Mouse (Mus musculus) heart, adult 8-10 months (tissue): ENCODE results near the gene Fyn. TPM values are rescaled to one million over a fixed set of nuclear protein-coding genes. Genes with fewer than 3 reads are reported as not detected.

Experiments used
- DNase-seq: peaks from one replicate; pipeline ENCODE4 v3.0.0; 2022; ENCODE audit warnings: low spot score
- total RNA-seq, 4 experiments: library from RNA; stranded (reverse); gene quantifications; 2 replicates each; pipeline ENCODE4 v1.2.4; 2022

Gene Fyn
- total RNA-seq, 4 experiments from 2014 or later: 22.4 to 27.6 (median 24.2) TPM

GRCm38 (mm10) chr10:39506353-39506752 is 137.7 kb downstream of the Fyn start:
- no peak for DNase-seq

GRCm38 (mm10) chr10:39506831-39507230 is 138.2 kb downstream of the Fyn start:
- peak; percentile 43 for DNase-seq

- no peak for DNase-seq
Measured at GRCm38 (mm10) chr10:39508801-39509200, 140.1 kb downstream of the Fyn start.

DNA sequence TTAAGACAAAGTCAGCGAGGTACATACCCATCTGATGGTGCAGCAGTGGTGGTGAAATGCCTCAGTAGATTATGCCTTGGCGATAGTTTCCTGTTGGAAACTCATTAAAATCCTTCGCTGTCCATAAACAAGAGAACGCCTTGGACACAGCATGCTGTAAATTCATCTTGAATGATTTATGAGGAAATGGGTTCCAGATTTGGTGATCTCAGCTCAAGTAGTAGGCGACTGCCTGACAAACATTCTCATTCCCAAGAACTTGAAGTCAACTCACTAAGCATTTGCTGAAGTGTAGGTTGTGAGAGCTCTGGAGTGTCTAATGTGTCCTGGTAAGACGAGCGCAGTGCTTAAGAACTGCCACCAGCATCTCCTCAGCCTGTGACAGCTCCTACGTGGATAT is 141.3 kb downstream of the Fyn start:
- peak; percentile 38 for DNase-seq

DNA sequence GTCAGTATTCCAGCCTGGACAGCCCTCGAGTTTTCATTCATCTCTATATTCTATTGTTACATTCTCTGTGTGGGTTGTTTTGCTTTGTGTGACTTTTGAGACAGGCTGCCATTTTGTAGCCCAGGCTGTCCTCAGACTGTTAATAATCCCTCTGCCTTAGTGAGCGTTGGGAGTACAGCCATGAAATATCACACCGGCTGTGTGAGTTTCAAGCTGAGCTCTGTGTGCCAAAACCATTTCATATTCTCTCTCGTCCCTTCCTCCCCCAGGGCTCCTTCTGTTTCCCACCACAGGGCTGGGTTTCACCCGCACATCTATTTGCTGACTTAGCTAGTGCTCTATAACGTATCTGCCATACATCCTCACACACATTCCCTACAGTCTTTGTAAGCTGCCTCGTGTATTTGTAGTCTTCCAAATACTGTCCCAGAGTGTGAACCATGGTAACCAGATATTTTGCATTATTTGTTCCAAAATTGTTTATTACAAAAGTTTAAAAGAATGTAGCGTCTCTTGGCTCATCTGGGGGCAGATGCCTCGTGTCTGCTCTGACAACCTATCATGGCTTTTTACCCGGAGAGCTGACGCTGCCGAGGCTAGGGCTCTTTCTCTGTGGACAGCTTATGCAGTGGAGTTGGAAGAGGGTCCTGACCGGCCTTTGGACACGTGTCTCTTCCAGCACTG is 144.1 kb downstream of the Fyn start:
- DNase-seq: no peak

- DNase-seq: no peak
Measured at GRCm38 (mm10) chr10:39514916-39515315, 146.3 kb downstream of the Fyn start.

- DNase-seq: no peak
Measured at GRCm38 (mm10) chr10:39516541-39517133, 148.0 kb downstream of the Fyn start.

DNA sequence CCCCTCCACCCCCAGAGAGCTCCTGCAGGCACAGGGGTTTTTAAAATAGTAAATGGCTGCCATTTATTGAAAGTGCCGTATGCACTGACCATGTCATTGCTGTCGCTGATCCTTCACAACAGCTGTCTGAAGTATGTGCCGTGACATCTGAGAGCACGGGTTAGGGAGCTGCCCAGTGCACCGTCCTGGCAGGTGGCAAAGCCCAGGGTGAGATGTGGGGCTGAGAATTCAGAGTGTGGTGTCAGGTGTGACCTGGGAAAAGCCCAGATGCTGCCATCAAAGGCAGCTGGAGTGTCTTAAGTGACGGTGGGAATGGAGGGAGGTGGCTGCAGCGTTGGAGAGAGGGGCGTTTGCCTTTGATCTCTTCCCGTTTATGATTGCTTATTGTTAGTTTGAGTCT is 148.7 kb downstream of the Fyn start:
- DNase-seq: no peak

DNA sequence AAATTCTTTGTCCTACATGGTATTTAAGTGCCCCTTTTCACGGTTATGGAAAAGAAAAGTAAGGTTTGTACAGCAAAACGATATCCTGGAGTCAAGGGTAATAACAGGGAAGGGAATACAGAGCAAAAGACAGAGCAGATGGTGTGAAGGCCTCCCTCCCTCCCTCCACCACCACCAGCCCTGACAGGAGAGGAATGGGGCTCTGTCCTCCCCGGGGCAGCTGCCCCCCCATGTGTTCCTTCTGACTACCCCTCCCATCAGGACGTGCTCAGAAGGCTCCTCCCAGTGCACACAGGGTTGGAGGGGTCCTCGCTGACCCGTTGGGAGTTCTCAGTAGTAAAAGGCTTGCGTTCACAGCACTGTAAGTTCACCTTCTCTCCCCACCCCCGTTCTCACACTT is 149.6 kb downstream of the Fyn start:
- no peak for DNase-seq

GRCm38 (mm10) chr10:39518859-39519258 is 150.2 kb downstream of the Fyn start:
- DNase-seq: no peak

GRCm38 (mm10) chr10:39520123-39520989 is 151.7 kb downstream of the Fyn start:
- DNase-seq: peak; percentile 69

GRCm38 (mm10) chr10:39521327-39521726 is 152.7 kb downstream of the Fyn start:
- no peak for DNase-seq

DNA sequence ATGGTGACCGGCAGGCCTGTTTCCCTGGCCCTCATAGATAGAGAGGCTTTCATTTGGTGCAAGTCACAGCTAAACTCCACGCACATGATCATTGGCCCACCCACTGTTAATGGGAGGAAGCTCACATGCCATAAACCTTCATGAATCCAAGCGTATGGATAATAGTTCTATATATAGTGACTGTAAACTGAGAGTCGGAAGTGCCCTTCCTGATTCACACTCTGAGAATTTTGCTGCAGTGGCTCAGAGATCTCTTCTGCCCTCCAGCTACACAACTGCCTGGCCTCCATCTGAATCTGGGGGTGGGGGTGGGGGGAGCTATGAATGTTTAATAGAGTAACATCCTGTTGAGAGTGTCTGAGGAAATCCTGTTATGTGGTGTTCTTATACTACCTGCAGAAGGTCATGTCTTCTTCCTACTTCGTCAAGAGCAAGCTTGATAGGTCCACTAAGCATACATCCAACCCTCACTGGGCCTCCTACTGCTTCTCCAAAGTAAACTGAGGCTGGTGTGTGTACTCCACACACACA is 153.3 kb downstream of the Fyn start:
- no peak for DNase-seq

DNA sequence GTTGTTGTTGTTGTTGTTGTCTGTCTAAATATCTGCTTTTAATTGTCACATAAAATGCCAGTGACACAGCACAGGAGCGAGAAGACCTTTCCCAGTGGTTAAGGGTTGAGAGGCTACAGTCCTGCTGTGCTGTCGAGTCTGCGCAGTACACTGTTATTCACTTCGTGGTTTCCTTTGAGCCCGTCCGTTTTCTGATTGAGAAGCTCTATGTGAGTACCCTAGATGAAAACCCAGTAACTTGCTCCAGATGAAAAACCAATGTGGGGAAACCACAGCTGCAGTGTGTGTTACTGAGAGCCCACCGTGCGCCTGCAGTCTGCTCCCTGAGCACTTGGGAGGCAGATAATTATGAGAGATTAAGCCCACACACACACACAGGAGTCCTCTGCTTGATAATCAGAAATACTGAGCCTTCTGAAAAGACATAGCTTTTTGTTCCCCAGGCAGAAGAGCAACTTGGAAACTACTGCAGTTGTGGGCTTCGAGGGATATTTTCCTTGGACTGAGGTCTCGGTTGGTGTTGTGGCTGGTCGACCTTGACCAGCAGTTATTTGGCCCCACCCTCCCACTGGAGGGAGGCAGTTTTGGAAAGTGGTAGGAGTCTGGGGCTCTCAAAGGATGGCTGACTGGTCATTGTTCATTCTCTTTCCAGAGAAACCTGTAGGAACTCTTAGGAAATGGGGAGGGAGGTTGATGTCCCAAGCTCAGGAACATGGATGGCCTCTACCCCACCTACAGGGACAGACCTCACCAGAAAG is 154.4 kb downstream of the Fyn start:
- no peak for DNase-seq

GRCm38 (mm10) chr10:39524355-39524754 is 155.7 kb downstream of the Fyn start:
- no peak for DNase-seq

DNA sequence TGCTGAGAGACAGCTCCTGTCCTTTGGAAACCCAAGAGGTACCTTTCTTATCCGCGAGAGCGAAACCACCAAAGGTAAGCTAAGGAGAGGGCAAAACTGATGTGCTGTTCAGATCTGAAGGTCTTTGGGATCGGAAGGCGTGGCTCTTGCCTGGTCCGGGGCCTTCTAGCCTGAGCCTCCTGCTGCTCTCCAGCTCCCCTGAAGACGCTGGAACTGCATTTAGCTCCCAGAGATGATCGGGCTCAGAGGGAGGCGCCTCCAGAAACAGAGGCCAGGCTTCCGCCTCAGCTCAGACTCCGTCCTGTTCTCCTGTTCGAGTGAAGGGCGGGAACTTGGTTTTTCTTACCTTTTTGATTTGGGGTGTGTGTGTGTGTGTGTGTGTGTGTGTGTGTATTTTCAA is 156.8 kb downstream of the Fyn start:
- DNase-seq: no peak

DNA sequence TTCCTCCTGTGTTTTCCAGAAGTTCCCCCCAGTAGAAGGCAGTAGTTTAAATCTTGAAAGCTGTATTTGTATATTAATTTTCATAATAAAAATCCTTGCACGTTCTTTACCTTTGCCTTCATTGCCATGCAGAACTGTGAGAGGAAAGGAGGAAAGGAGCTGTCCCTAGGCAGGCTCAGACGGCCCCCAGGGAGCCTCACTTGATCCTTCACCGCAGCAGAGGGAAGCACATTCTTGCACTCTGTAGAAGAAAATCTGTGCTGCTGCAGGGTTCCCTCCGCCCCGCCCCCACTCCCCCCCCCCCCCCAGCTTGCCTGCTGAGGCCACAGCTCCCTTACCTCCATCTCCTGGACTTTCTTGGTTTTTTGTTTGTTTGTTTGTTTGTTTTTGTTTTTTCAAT is 158.5 kb downstream of the Fyn start:
- no peak for DNase-seq

DNA sequence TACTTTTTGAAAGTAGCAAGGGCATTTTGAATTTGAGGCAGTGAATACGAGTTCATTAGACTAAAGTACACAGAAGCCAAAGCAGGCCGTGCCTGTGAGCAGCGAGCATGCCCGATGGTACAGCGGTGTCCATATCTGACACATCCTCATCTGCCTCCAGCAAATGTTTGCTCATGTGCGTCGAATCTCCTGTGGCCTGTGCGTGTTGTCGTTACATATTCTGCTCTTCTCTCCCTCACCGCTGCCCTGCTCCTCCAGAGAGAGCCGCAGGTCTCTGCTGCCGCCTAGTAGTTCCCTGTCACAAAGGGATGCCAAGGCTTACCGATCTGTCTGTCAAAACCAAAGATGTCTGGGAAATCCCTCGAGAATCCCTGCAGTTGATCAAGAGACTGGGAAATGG is 160.5 kb downstream of the Fyn start:
- no peak for DNase-seq

DNA sequence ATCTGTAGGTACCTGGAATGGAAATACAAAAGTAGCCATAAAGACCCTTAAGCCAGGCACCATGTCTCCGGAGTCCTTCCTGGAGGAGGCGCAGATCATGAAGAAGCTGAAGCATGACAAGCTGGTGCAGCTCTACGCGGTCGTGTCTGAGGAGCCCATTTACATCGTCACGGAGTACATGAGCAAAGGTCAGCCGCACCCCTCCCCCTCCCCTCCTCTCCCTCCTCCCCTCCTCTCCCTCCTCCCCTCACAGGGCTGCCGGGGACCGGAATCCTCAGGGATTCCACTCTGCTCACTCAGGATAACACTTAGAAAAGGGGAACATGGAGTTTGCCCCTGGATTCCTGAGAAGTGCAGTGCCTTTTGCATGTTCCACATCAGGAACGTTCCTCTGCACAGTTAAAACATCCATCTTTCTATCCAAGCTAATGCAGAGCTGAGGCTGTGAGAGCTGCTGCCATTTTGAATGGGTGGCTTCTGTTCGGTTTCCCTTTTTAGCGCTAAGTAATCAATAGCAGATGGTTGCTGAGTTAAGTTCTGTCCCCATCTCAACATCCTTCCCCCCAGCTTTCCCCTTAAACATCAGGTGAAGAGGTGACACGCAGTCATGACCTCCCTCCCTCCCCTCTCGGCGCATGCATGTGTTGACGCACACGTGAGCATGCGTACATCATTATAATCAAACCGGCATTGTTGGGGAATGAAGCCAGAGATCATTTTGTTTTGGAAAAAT is 163.5 kb downstream of the Fyn start:
- no peak for DNase-seq

GRCm38 (mm10) chr10:39532823-39533222 is 164.2 kb downstream of the Fyn start:
- no peak for DNase-seq
